Mouse (Mus musculus) left cerebral cortex, postnatal 4 days (tissue): ENCODE measurements around the gene Apoc3. TPM values are rescaled to one million over a fixed set of nuclear protein-coding genes. Genes with fewer than 3 reads are reported as not detected.
A peak's percentile ranks its signal among the peaks of the same experiment; 100 is the strongest.

Source experiments
- DNase-seq: peaks from one replicate; pipeline ENCODE4 v3.0.0-alpha.2; 2022
- intact Hi-C: fragments of 180-260 bp; cut with DNase I; formaldehyde crosslinking; loops from one replicate; pipeline ENCODE4 v1.15.1; 2025
- total RNA-seq, 2 experiments: library from RNA; stranded (reverse); gene quantifications; 2 replicates each; pipeline ENCODE4 v1.2.3; 2021

Gene Apoc3
- total RNA-seq, 2 experiments from 2014 or later = not detected

DNA sequence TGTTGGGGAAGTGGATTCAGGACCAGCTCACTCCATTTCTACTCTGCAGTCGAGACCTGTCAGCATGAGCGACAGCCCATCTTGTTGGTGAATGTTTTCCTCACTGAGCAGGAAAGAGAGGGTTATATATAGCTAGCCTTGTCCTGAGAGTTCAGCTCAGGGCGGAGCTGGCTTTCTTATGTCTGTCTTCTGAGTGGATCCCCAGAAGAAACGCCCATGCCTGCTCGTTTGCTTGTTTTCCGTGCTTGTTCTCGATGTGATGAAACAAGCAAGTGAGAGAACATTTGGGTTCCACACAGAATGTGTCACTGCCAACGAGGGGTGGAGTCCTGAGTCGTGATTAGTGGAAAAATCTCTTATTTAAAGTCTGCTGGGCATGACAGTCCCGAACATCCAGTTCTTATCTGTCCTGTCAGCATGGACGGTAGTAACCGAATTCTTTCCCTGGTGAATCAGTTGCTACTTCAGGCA is 38.7 kb downstream of the Apoc3 start:
- intact Hi-C loops = no loop called here
- no peak for DNase-seq

DNA sequence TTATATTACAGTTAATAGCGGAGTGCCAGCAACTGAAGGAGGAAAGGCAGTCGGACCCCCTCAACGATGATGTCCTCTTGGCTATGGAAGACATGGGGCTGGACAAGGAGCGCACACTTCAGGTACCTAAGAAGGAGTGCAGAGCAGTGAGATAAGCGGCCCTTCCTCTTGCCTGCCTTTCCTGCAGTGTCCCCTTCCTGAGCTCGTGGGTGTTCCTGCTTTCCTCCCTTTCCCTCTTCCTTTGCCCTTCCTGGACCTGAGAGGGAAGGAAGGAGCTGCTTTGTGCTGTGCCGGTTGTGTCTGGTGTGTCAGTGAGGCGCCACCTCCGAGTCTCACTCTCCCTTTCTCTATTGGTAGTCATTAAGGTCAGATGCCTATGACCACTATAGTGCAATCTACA is 40.6 kb downstream of the Apoc3 start:
- intact Hi-C loops = no loop called here

GRCm38 (mm10) chr9:46192642-46193041 is 42.8 kb downstream of the Apoc3 start:
- no peak for DNase-seq
- intact Hi-C loops = no loop called here

More for the DNA sequence above, 40.6 kb downstream of the Apoc3 start:
- DNase-seq = no peak

- DNase-seq = no peak
- intact Hi-C loops = loop anchor here (2.0 kb wide), 1 partner anchor 189 kb away; no protein-coding TSS in a partner anchor
Observed at GRCm38 (mm10) chr9:46191644-46192043, 43.8 kb downstream of the Apoc3 start.

GRCm38 (mm10) chr9:46191234-46191633 is 44.2 kb downstream of the Apoc3 start:
- intact Hi-C loops = loop anchor here (2.0 kb wide), 1 partner anchor 188 kb away; no protein-coding TSS in a partner anchor
- no peak for DNase-seq

DNA sequence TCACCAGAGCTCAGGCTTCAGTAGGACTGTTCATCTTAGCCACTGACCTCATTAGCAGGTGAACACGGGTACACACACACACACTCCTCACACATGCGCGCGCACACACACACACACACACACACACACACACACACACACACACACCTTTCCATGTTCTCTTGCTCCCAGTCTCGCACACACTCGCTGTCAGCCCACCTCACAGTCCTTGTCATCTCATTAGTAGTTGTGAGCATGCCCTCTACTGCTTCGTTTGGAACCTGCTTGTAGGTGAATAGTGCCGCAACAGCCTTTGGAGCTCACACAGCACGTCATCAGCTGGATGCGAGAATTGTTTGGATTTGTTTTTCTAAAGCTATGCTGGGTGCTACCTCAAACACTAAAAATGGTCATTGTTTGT is 46.1 kb downstream of the Apoc3 start:
- DNase-seq = no peak
- intact Hi-C loops = no loop called here

GRCm38 (mm10) chr9:46188956-46189355 is 46.5 kb downstream of the Apoc3 start:
- intact Hi-C loops = no loop called here
- peak; percentile 39 for DNase-seq

DNA sequence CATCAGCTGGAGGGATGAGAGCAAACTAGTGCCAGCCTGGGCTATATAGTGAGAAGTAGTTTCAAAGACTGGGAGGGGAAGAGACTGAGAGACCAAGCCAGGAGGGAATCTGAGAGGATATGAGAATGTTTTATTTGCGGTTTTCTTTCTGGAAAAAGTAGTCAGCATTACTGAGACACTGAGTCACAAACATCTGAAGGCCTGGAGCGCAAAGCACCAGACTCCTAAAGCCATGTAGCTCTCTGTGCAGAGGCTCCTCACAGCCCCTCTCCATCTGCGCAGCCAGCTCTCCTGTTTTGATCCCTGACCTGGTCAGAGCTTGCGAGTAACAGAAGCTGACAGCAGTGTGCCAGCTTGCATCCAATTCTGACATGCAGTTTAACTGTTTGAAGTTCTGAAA is 47.1 kb downstream of the Apoc3 start:
- no peak for DNase-seq
- intact Hi-C loops = no loop called here

DNA sequence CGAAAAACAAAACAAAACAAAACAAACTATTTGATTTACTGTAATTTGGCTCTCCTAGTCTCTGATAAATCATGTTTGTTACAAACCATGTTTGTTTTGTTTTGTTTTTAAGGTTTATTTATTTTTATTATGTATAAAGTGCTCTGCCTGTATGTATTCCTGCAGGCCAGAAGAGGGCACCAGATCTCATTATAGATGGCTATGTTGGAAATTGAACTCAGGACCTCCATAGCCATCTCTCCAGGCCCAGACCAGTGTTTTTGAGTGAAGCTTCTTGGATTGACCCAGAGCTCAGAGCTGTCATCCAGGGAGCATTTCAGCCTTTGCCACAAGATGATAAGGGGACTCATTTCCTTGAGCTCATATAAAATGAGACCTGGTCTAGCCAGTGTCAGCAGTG is 49.0 kb downstream of the Apoc3 start:
- DNase-seq = no peak
- intact Hi-C loops = no loop called here

DNA sequence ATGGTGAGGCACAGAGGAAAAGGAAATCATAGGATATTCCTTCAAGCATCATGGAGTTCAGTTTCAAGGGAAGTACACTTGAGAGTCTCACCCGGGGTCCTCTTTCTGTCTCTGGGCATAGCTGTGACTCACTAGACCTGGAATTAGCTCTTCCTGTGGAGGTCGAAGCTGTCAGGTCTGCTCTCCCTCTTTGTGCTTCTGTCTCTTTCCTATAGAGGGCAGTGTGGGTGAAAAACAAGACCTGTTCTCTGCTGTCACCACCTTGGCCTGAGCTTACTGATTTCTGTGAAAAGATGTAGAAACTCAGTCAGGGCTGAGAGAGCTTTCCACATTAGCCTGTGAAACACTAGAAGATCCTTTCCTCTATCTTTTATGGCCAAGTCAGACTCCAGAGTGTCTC is 50.2 kb downstream of the Apoc3 start:
- intact Hi-C loops = no loop called here
- DNase-seq = no peak

DNA sequence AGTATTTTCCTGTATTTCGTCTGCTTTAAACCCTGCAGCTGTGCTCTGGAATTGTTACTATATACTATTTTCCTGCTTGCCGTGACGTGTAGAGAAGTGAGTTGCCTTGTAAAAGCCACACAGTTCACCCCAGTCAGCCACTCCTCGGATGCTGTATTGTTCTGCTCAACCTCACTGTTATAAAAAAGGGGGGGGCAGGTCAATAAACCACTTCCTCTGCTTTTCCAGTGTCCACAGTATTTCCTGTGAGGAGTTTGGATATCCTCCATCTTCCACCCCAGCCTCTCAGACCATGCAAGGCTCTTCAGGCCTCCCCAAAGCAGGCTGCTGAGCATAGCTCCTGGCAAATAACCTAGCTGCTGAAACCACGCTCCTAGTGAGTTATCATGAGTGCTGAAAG is 50.9 kb downstream of the Apoc3 start:
- intact Hi-C loops = no loop called here
- DNase-seq = no peak

Other genes with a start within 250 kb of the Apoc3 start
- 100 to 1,000 TPM; 262 to 267 TPM for gene Pafah1b2, start 222.9 kb downstream of the Apoc3 start, total RNA-seq
- gene Sik3, start 222.8 kb downstream of the Apoc3 start, total RNA-seq = 10 to 100 TPM; 54.6 to 56.9 TPM
- gene Apoa1, start 7.1 kb downstream of the Apoc3 start, total RNA-seq = 1 to 10 TPM in 1 of 2 experiments, not detected in 1; 1.4 TPM
- not detected for gene Apoa4, start 5.1 kb upstream of the Apoc3 start, total RNA-seq
- not detected for gene Apoa5, start 33.0 kb upstream of the Apoc3 start, total RNA-seq
- gene Zpr1, start 37.4 kb upstream of the Apoc3 start, total RNA-seq = 10 to 100 TPM; 47.2 to 48.1 TPM
- 10 to 100 TPM; 13.2 TPM for gene Bud13, start 47.4 kb upstream of the Apoc3 start, total RNA-seq
- not detected for gene 4931429L15Rik, start 84.3 kb upstream of the Apoc3 start, total RNA-seq